Mouse (Mus musculus) myocyte (in vitro differentiated cells): ENCODE results near the gene Phf14. TPM values are rescaled to one million over a fixed set of nuclear protein-coding genes. Genes with fewer than 3 reads are reported as not detected.
A peak's percentile ranks its signal among the peaks of the same experiment; 100 is the strongest.

Experiments used
- H3K27me3 ChIP-seq: one replicate; pipeline ENCODE4 v1.6.1; 2011; ENCODE audit not compliant: control insufficient read depth, insufficient read depth, insufficient read length
- H3K36me3 ChIP-seq: one replicate; pipeline ENCODE4 v1.6.1; 2011; ENCODE audit not compliant: control insufficient read depth, insufficient read depth
- H3K4me2 ChIP-seq: one replicate; pipeline ENCODE4 v1.6.1; 2011; ENCODE audit warnings: low read depth, control low read depth
- H3K4me3 ChIP-seq: one replicate; pipeline ENCODE4 v1.5.1; 2011; ENCODE audit warnings: mild to moderate bottlenecking, control low read depth, moderate library complexity
- H3K79me2 ChIP-seq: one replicate; pipeline ENCODE4 v1.6.1; 2011; ENCODE audit not compliant: control insufficient read depth, insufficient read depth
- H3ac ChIP-seq: one replicate; pipeline ENCODE4 v1.6.1; 2011; ENCODE audit not compliant: control insufficient read depth, insufficient read length
- CEBPB ChIP-seq: IDR thresholded peaks from 2 replicates; pipeline ENCODE4 v1.6.1; 2011; ENCODE audit warnings: mild to moderate bottlenecking, moderate library complexity; ENCODE audit not compliant: poor library complexity, insufficient read depth, severe bottlenecking
- E2F4 ChIP-seq: IDR thresholded peaks from one replicate; pipeline ENCODE4 v1.6.1; 2011; ENCODE audit warnings: mild to moderate bottlenecking, control low read depth, moderate library complexity; ENCODE audit not compliant: insufficient read depth
- MAX ChIP-seq: IDR thresholded peaks from one replicate; pipeline ENCODE4 v1.6.1; 2011; ENCODE audit warnings: low read depth, mild to moderate bottlenecking, control low read depth
- MYOD1 ChIP-seq, 3 experiments: IDR thresholded peaks; one replicate each; pipeline ENCODE4 v1.6.1; 2011; ENCODE audit warnings: control low read depth in 2 of 3, low read depth in 2 of 3, mild to moderate bottlenecking in 2 of 3, moderate library complexity in 1 of 3; ENCODE audit not compliant: insufficient read length in 2 of 3, control insufficient read depth in 1 of 3
- MYOG ChIP-seq, 3 experiments: IDR thresholded peaks; one replicate each; pipeline ENCODE4 v1.6.1; 2011; ENCODE audit warnings: control low read depth in 2 of 3, low read depth in 2 of 3, mild to moderate bottlenecking in 2 of 3; ENCODE audit not compliant: insufficient read length in 2 of 3, control insufficient read depth in 1 of 3, insufficient read depth in 1 of 3
- POLR2A ChIP-seq: IDR thresholded peaks from one replicate; pipeline ENCODE4 v1.6.1; 2011; ENCODE audit warnings: low read depth, mild to moderate bottlenecking, control low read depth, moderate library complexity; ENCODE audit not compliant: insufficient read length
- POLR2AphosphoS2 ChIP-seq: IDR thresholded peaks from one replicate; pipeline ENCODE4 v1.6.1; 2011; ENCODE audit warnings: low read depth, control low read depth; ENCODE audit not compliant: insufficient read length
- REST ChIP-seq: IDR thresholded peaks from one replicate; pipeline ENCODE4 v1.6.1; 2011; ENCODE audit warnings: mild to moderate bottlenecking, control low read depth, moderate library complexity; ENCODE audit not compliant: insufficient read depth, insufficient read length
- SRF ChIP-seq: IDR thresholded peaks from one replicate; pipeline ENCODE4 v1.6.1; 2011; ENCODE audit warnings: low read depth; ENCODE audit not compliant: control insufficient read depth, insufficient read length
- TCF12 ChIP-seq: IDR thresholded peaks from one replicate; pipeline ENCODE4 v1.6.1; 2011; ENCODE audit warnings: mild to moderate bottlenecking, control low read depth; ENCODE audit not compliant: poor library complexity, insufficient read depth, severe bottlenecking
- TCF3 ChIP-seq: IDR thresholded peaks from one replicate; pipeline ENCODE4 v1.6.1; 2011; ENCODE audit warnings: low read depth, control low read depth; ENCODE audit not compliant: insufficient read length
- USF1 ChIP-seq: IDR thresholded peaks from one replicate; pipeline ENCODE4 v1.6.1; 2011; ENCODE audit warnings: low read depth, mild to moderate bottlenecking, control low read depth, moderate library complexity
- polyA plus RNA-seq: library from polyadenylated mRNA; unstranded; fragments of >200 nt; fragmentation: generic; extraction: Trizol; gene quantifications from one replicate; pipeline ENCODE4 v1.2.1, GENCODE M21; 2012; ENCODE audit warnings: missing spikeins

The Phf14 gene
- polyA plus RNA-seq, 1 experiment = 11.0 TPM

DNA sequence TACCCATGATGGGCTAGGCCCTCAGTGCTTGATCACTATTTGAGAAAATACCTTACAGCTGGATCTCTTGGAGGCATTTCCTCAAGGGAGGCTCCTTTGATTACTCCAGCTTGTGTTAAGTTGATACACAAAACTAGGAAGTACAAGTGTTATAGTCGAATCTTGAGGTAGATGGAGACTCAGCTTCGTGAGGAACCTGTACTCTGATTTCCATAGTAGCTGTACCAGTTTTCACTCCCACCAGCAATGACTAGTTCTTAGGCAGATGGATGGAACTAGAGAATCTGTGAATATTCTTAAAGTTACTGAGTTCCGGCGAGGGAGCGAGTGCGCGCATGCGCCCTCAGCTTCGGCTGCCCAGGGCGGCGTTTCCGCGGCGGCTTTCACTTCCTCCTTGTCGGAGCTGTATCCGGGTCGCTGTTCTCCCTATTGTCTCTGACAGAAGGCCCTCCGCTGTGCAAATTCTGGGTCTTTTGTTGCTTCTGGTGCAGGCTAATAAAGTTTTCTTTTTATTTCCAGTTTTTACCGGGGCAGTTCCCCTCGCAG is 18.0 kb downstream of the Phf14 start:
- Histone ChIP-seq H3ac (peak overlapping the region; percentile 85), H3K79me2 (peaks cover 34% of the 10 kb centered on the region), H3K4me2 (peak overlapping the region; percentile 86), H3K27me3 (no peaks in the 10 kb centered on the region), H3K4me3 (peak overlapping the region; percentile 85), H3K36me3 (no peaks in the 10 kb centered on the region)
- TF ChIP-seq MYOD1 (IDR thresholded peaks at IDR 0.05; ENCODE audit: control insufficient read depth in 1 of 3, insufficient read length in 2 of 3, low read depth in 2 of 3) (no peak), POLR2A (peak; percentile 59), TCF12 (no peak), POLR2AphosphoS2 (peak; percentile 58)

GRCm38 (mm10) chr6:11926082-11926595 is 18.5 kb downstream of the Phf14 start:
- Histone ChIP-seq H3K4me2 (peak overlapping the region; percentile 87), H3K36me3 (no peaks in the 10 kb centered on the region), H3K4me3 (peak overlapping the region; percentile 85), H3K79me2 (peaks cover 39% of the 10 kb centered on the region), H3ac (peak overlapping the region; percentile 85), H3K27me3 (no peaks in the 10 kb centered on the region)
- TF ChIP-seq MYOG (IDR thresholded peaks at IDR 0.05; ENCODE audit: control insufficient read depth in 1 of 3, insufficient read depth in 1 of 3, insufficient read length in 2 of 3, low read depth in 2 of 3) (no peak), POLR2A (peak; percentile 47)

GRCm38 (mm10) chr6:11927485-11927884 is 19.9 kb downstream of the Phf14 start:
- H3ac ChIP-seq = no peak overlapping the region
- H3K36me3 ChIP-seq = no peaks in the 10 kb centered on the region
- TF ChIP-seq MYOD1 (IDR thresholded peaks at IDR 0.05; ENCODE audit: control insufficient read depth in 1 of 3, insufficient read length in 2 of 3, low read depth in 2 of 3) (no peak), USF1 (no peak), CEBPB (no peak), MAX (no peak), REST (no peak), TCF3 (no peak), MYOG (IDR thresholded peaks at IDR 0.05; ENCODE audit: control insufficient read depth in 1 of 3, insufficient read depth in 1 of 3, insufficient read length in 2 of 3, low read depth in 2 of 3) (no peak), E2F4 (no peak), POLR2AphosphoS2 (no peak), POLR2A (no peak), TCF12 (no peak), SRF (no peak)
- H3K4me3 ChIP-seq = no peak overlapping the region
- no peak overlapping the region for H3K4me2 ChIP-seq
- H3K79me2 ChIP-seq = peaks cover 48% of the 10 kb centered on the region
- H3K27me3 ChIP-seq = no peaks in the 10 kb centered on the region

- TF ChIP-seq TCF12 (no peak), REST (no peak), POLR2A (no peak), MAX (no peak), USF1 (no peak), MYOD1 (IDR thresholded peaks at IDR 0.05; ENCODE audit: control insufficient read depth in 1 of 3, insufficient read length in 2 of 3, low read depth in 2 of 3) (no peak), POLR2AphosphoS2 (no peak), TCF3 (no peak), SRF (no peak), MYOG (IDR thresholded peaks at IDR 0.05; ENCODE audit: control insufficient read depth in 1 of 3, insufficient read depth in 1 of 3, insufficient read length in 2 of 3, low read depth in 2 of 3) (no peak), E2F4 (no peak), CEBPB (no peak)
- Histone ChIP-seq H3K36me3 (peaks cover 7% of the 10 kb centered on the region), H3K4me3 (no peak overlapping the region), H3ac (no peak overlapping the region), H3K27me3 (no peaks in the 10 kb centered on the region), H3K79me2 (peaks cover 47% of the 10 kb centered on the region), H3K4me2 (no peak overlapping the region)
These were observed 25.8 kb downstream of the Phf14 start for GRCm38 (mm10) chr6:11933403-11933802.

DNA sequence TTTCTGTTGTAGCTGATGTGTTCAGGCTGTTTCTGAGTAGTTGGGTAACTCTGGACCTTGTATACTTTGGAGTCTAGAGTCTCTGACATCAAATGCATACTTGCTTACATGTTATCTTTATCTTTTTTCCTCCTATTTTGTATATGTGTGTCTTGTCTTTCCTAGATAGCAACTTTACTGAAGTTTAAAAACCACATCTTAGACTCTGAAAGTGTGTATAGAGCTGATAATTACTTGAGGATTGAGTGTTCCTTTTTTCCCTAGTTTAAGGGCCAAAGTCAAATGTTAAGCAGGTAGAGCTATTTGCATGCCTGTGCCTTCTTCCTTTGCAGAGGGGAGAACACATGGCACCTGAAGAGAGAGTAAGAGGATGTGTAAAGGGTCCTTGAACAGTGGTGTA is 33.3 kb downstream of the Phf14 start:
- Histone ChIP-seq H3K4me2 (no peak overlapping the region), H3K79me2 (peaks cover 12% of the 10 kb centered on the region), H3K4me3 (no peak overlapping the region), H3K27me3 (no peaks in the 10 kb centered on the region), H3ac (no peak overlapping the region), H3K36me3 (peaks cover 14% of the 10 kb centered on the region)
- TF ChIP-seq POLR2A (no peak), TCF3 (no peak), TCF12 (no peak), USF1 (no peak), POLR2AphosphoS2 (no peak), SRF (no peak), CEBPB (no peak), MYOG (IDR thresholded peaks at IDR 0.05; ENCODE audit: control insufficient read depth in 1 of 3, insufficient read depth in 1 of 3, insufficient read length in 2 of 3, low read depth in 2 of 3) (no peak)
